Mouse (Mus musculus) erythroblast, embryonic 14.5 days (primary cell): ENCODE measurements at regions not wholly inside any gene's neighbourhood (a gene's known extent, or its start where the extent isn't known, plus 50 kb on each side); places are given as distances from the start of the nearest gene placed in this dataset.

Experiments used
- H3K27me3 ChIP-seq: 2 replicates; pipeline ENCODE4 v1.6.1; 2012; ENCODE audit warnings: inconsistent platforms; ENCODE audit not compliant: control insufficient read depth
- H3K36me3 ChIP-seq: 2 replicates; pipeline ENCODE4 v1.6.1; 2012; ENCODE audit warnings: mild to moderate bottlenecking, inconsistent platforms; ENCODE audit not compliant: control insufficient read depth
- H3K4me1 ChIP-seq: 2 replicates; pipeline ENCODE4 v1.6.1; 2012; ENCODE audit warnings: inconsistent platforms; ENCODE audit not compliant: control insufficient read depth
- H3K4me3 ChIP-seq: replicated peaks from 2 replicates; pipeline ENCODE3; 2012; ENCODE audit warnings: moderate library complexity, mild to moderate bottlenecking, inconsistent platforms
- H3K9me3 ChIP-seq: 2 replicates; pipeline ENCODE4 v1.6.1; 2012; ENCODE audit warnings: low read length, inconsistent platforms, mixed read lengths; ENCODE audit not compliant: control insufficient read depth
- GATA1 ChIP-seq: IDR thresholded peaks from 2 replicates; pipeline ENCODE4 v1.6.1; 2012; ENCODE audit warnings: low read length, inconsistent platforms, mixed read lengths
- TAL1 ChIP-seq: IDR thresholded peaks from 3 replicates; pipeline ENCODE4 v1.6.1; 2012; ENCODE audit warnings: low read length, inconsistent platforms, mixed read lengths

DNA sequence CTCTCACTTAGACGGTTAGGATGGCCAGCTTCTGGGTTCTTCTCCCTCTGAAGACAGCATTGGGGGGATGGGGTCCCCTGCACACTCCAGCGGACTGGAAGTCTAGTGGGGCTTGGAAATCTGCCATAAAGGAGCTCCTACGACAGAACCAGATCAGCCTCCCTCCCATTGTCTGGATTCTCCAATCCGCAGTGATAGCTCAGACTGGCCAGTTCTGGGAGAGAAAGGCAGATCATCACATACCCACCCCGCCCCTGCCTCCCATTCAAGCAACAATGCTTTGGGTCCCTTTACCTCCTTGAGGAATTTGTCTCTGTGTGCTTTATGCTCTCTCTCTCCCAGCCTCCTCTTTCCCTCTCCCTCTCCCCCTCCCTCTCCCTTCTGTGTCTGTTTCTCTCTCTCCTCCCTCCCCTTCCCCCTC is 292.5 kb downstream of the Pdcd6ip start:
- Histone ChIP-seq H3K4me1 (no peaks in the 10 kb centered on the region), H3K36me3 (no peaks in the 10 kb centered on the region), H3K27me3 (no peaks in the 10 kb centered on the region), H3K9me3 (peaks cover 28% of the 10 kb centered on the region), H3K4me3 (no peak overlapping the region)
- TF ChIP-seq GATA1 (no peak), TAL1 (no peak)

DNA sequence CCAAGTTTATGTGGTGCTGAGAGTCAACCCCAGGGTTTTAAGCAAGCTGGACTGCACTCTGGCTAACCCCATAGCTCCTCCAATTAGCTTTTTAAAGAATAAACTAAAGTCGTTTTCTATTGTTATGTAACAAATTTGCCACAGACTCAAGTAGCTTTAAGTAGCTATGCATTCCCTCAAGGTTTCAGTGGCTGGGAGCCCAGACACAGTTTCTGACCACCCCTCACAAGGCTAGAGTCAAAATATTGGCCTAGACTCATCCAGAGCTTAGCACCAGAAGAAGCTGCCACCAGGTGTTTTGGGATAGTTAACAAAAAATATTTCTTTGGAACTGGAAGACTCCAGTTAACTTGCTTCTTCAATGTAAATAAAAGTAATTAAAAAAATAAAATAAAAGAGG is 293.4 kb downstream of the Pdcd6ip start:
- TF ChIP-seq TAL1 (no peak), GATA1 (no peak)
- Histone ChIP-seq H3K27me3 (no peaks in the 10 kb centered on the region), H3K4me3 (no peak overlapping the region), H3K9me3 (peaks cover 28% of the 10 kb centered on the region), H3K4me1 (no peaks in the 10 kb centered on the region), H3K36me3 (no peaks in the 10 kb centered on the region)

DNA sequence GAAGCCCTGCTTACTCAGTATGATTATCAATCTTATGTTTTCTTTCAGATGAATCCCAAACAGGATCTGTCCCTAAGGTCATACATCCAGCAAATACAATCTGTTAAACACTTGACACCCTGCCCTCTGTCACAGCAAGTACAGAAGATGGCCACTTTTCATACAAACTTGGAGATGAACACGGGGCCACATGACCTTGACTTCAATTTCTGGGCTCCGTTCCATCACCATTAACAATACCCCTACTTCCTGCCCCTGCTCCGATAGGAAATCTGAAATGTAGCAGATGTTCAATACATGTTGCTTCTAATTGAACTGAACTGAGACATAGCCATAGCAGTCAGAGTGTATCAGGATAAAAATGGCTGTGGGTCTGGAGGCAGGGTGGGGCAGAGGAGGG is 294.2 kb downstream of the Pdcd6ip start:
- Histone ChIP-seq H3K9me3 (peaks cover 30% of the 10 kb centered on the region), H3K27me3 (no peaks in the 10 kb centered on the region), H3K4me3 (no peak overlapping the region), H3K36me3 (no peaks in the 10 kb centered on the region), H3K4me1 (no peaks in the 10 kb centered on the region)
- TF ChIP-seq TAL1 (no peak), GATA1 (no peak)

DNA sequence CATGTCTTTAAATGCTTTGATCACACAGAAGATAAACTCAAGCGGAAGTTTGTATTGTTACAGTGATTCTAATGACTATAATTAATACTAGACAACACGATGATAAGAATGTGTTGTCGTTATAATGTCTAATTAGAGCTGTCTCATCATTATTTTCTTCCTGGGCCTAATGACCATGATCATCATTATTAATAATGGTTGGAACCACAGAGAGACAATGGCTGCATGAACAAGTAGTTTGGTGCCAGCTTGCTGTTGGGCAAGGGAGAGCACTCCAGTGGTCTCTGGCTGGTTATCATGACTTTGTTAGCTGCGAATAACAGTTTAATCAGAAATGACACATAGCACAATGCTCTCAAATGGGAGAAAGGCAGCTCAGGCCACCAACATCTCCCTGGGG is 296.4 kb downstream of the Pdcd6ip start:
- no peak for TF ChIP-seq TAL1
- peaks cover 28% of the 10 kb centered on the region for H3K9me3 ChIP-seq
- H3K4me1 ChIP-seq = no peaks in the 10 kb centered on the region
- no peaks in the 10 kb centered on the region for H3K27me3 ChIP-seq
- H3K36me3 ChIP-seq = no peaks in the 10 kb centered on the region
- H3K4me3 ChIP-seq = no peak overlapping the region

DNA sequence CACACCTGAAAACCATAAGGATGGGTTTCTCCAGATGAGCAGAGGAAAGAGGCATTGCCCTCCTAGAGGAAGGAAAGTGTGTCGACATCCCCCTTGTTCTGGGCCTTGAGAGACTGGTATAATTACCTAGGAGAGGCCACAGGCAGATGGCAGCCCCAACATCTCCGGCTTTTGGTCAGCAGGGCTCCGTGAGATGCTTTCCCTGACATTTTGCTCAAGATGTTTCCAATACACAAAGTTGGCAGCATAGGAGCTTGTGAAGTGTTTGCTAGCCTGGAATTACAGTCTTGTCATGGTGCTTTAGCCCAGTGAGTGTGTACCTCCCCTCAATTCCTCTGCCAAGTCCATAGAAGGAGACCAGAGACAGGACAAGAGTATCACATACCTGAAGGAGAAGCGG is 299.5 kb downstream of the Pdcd6ip start:
- no peaks in the 10 kb centered on the region for H3K36me3 ChIP-seq
- TF ChIP-seq GATA1 (no peak), TAL1 (no peak)
- H3K27me3 ChIP-seq = no peaks in the 10 kb centered on the region

DNA sequence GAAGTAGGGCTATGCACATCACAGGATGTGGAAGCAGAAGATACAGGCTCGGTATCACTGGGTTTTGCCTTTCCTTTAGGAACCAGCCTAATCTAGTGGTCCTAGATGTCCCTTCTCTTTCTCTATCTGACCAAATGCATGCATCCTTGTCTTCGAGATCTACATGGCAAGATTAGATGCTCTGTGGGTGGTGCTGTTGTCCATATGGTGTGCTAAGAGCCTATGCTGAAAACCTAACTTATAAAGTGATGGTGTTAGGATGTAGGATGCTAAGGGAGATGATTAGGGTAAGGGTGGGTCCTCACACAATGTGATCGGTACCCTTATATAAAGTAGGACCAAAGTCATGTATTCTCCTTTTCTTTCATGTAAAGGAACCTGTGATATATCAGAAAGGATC is 313.7 kb downstream of the Pdcd6ip start:
- no peak for TF ChIP-seq TAL1
- TF ChIP-seq GATA1 = no peak
- no peaks in the 10 kb centered on the region for H3K36me3 ChIP-seq
- H3K27me3 ChIP-seq = no peaks in the 10 kb centered on the region
- no peaks in the 10 kb centered on the region for H3K4me1 ChIP-seq
- H3K4me3 ChIP-seq = no peak overlapping the region
- peaks cover 33% of the 10 kb centered on the region for H3K9me3 ChIP-seq

More for the DNA sequence above, 299.5 kb downstream of the Pdcd6ip start:
- H3K9me3 ChIP-seq = peaks cover 25% of the 10 kb centered on the region
- H3K4me1 ChIP-seq = no peaks in the 10 kb centered on the region
- H3K4me3 ChIP-seq = no peak overlapping the region

DNA sequence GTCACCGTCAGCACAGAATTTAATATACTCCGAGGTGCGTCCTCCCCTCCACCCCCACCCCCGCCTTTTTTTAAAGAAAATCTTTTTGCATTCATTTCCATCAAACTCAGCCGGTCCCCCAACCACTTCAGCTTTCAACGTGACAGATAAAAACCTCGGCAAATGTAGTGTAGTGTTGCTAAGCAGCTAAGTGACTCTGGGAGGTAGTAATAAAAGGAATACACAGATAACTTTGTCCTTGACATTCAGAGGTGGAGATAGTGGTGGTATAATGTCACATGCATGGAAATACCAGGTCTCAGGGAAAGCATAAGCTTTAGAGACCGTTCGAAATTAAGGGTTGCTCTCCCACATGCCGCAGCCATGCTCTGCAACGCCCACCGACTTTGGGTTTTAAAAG is 320.7 kb downstream of the Pdcd6ip start:
- no peaks in the 10 kb centered on the region for H3K4me1 ChIP-seq
- peaks cover 55% of the 10 kb centered on the region for H3K9me3 ChIP-seq
- H3K27me3 ChIP-seq = no peaks in the 10 kb centered on the region
- H3K36me3 ChIP-seq = no peaks in the 10 kb centered on the region
- no peak overlapping the region for H3K4me3 ChIP-seq
- TF ChIP-seq GATA1 (no peak), TAL1 (no peak)

DNA sequence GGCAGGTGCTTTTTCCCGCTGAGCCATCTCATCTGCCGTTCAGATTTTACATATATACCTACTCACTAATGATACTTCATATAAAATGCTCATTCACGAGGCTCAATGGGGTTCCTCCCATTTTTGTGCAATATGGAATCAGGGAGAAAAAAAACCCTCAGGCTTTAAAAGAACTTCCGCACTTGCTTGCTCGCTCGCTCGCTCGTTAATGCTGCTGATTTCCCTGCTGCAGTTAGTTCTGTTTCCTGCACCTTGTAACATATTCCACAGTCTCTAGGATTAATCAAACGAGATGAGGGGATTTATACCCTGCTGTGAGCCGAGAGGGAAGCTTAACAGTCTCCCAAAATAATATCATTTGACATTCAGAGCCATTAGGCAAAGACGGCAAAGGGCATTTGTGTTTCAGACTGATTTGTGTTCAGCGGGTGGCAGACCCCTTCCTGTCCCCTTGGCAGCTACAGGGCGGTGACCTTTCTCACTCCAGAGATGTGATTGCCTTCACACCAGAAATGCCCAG is 326.4 kb downstream of the Pdcd6ip start:
- TF ChIP-seq TAL1 (no peak), GATA1 (no peak)
- no peaks in the 10 kb centered on the region for H3K36me3 ChIP-seq
- peaks cover 72% of the 10 kb centered on the region for H3K9me3 ChIP-seq
- H3K4me3 ChIP-seq = no peak overlapping the region
- no peaks in the 10 kb centered on the region for H3K27me3 ChIP-seq
- no peaks in the 10 kb centered on the region for H3K4me1 ChIP-seq

DNA sequence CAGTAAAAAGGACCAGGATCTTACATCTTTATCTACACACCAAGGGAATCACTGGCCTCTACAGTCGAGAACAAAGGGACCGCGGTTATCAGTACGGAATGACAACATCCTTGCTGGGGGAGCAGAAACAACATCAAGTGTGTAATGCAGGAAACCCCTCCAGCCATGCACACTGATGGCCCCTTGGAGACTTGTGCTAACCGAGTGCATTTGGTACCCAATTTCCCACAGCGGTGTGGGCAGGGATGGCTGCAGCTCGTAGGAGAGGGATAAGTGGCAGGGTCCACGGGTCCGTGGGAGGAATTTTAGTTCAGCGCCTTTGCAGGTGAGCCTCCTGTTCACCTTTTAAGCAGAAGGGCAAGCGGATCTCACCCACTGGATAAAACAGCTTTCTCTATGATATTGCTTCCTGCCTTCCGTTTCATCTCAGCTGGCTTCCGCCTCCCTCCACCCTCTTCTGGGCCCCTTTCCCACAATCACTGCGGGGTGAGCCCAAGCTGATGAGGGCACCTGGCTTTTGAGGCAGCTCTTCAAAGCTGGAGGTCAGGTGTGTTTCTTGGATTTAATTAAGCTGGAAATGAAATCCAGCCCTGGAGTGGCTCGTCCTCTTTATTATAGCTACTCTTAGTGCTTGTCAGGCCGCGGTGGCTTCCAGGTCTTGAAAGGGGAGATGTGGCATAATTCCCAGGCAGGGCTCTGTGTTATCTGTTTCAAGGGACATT is 327.5 kb downstream of the Pdcd6ip start:
- no peaks in the 10 kb centered on the region for H3K36me3 ChIP-seq
- H3K4me1 ChIP-seq = no peaks in the 10 kb centered on the region
- no peak overlapping the region for H3K4me3 ChIP-seq
- H3K27me3 ChIP-seq = no peaks in the 10 kb centered on the region
- no peak for TF ChIP-seq TAL1
- TF ChIP-seq GATA1 = no peak
- H3K9me3 ChIP-seq = peaks cover 71% of the 10 kb centered on the region

DNA sequence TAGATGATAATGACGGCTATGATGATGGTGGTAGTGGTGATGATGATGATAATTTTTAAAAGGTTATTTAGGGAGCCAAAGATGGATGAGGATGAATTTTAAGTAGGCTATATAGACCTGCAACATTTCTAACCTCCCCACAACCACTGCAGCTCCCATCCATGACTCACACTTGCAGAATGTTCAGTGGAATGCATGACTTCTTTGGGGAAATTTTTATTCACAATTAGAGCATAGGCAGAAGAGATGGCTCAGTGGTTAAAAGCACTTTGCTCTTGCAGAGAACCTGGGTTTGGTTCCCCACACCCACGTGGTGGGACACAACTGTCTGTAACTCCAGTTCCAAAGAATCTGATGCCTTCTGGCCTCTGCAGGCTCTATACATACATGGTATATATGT is 329.5 kb downstream of the Pdcd6ip start:
- H3K9me3 ChIP-seq = peaks cover 72% of the 10 kb centered on the region
- H3K36me3 ChIP-seq = no peaks in the 10 kb centered on the region
- no peaks in the 10 kb centered on the region for H3K27me3 ChIP-seq
- no peaks in the 10 kb centered on the region for H3K4me1 ChIP-seq
- no peak for TF ChIP-seq TAL1
- no peak for TF ChIP-seq GATA1
- H3K4me3 ChIP-seq = no peak overlapping the region
